Mouse (Mus musculus): ENCODE data around the gene Ptprcap. TPM values are rescaled to one million over a fixed set of nuclear protein-coding genes. Genes with fewer than 3 reads are reported as not detected.

The Ptprcap gene
- polyA plus RNA-seq (2015; fragmentation: Nextera tagmentation; extraction: Ambion mirVana), result 0.59 and 1.1 TPM in 2 replicates

- no peaks in the 10 kb centered on the region for H3K9me3 ChIP-seq
Observed at GRCm38 (mm10) chr19:4153232-4153654, at the start of gene Ptprcap. Ptprcap (plus strand) TSS chr19:4153604.

GRCm38 (mm10) chr19:4103792-4104191, 49.6 kb upstream of the Ptprcap start:
- Histone ChIP-seq H3K9me3 (no peaks in the 10 kb centered on the region), H3K4me1 (peaks cover 32% of the 10 kb centered on the region), H3K27ac (replicated peaks) (no peak overlapping the region), H3K36me3 (no peaks in the 10 kb centered on the region), H3K27me3 (no peaks in the 10 kb centered on the region), H3K9ac (replicated peaks) (no peak overlapping the region), H3K4me3 (no peak overlapping the region), H3K4me2 (replicated peaks) (no peak overlapping the region)
- no peak for ATAC-seq (replicated peaks)
- WGBS, result 95% methylated on average over 3 of the region's 3 CpGs

More at GRCm38 (mm10) chr19:4153232-4153654, at the start of gene Ptprcap:
- Histone ChIP-seq H3K9ac (replicated peaks) (no peak within 1 kb of the TSS), H3K4me2 (replicated peaks) (no peak within 1 kb of the TSS), H3K4me1 (peaks cover 16% of the 10 kb centered on the region), H3K27me3 (no peaks in the 10 kb centered on the region), H3K36me3 (peaks cover 27% of the 10 kb centered on the region), H3K4me3 (no peak within 1 kb of the TSS), H3K27ac (replicated peaks) (no peak within 1 kb of the TSS)
- WGBS, result 80% methylated on average over 11 of the region's 11 CpGs
- ATAC-seq (replicated peaks), result no peak

GRCm38 (mm10) chr19:4104675-4105194, 48.7 kb upstream of the Ptprcap start:
- Histone ChIP-seq H3K4me1 (peaks cover 26% of the 10 kb centered on the region), H3K27me3 (no peaks in the 10 kb centered on the region), H3K27ac (replicated peaks) (no peak overlapping the region), H3K4me2 (replicated peaks) (no peak overlapping the region), H3K9me3 (no peaks in the 10 kb centered on the region), H3K4me3 (no peak overlapping the region), H3K9ac (replicated peaks) (no peak overlapping the region), H3K36me3 (no peaks in the 10 kb centered on the region)
- WGBS, result 93% methylated on average over 16 of the region's 16 CpGs
- ATAC-seq (replicated peaks), result no peak

- ATAC-seq (replicated peaks), result no peak
- Histone ChIP-seq H3K4me2 (replicated peaks) (no peak overlapping the region), H3K9me3 (no peaks in the 10 kb centered on the region), H3K9ac (replicated peaks) (no peak overlapping the region), H3K27me3 (no peaks in the 10 kb centered on the region), H3K4me3 (no peak overlapping the region), H3K27ac (replicated peaks) (no peak overlapping the region), H3K36me3 (0 out of 2 replicates have a peak, but pooled peaks cover 3% of the 10 kb centered on the region), H3K4me1 (peaks cover 6% of the 10 kb centered on the region)
- 93% methylated on average over 14 of the region's 14 CpGs for WGBS
Observed at GRCm38 (mm10) chr19:4106654-4107053, 46.8 kb upstream of the Ptprcap start.

- Histone ChIP-seq H3K9me3 (no peaks in the 10 kb centered on the region), H3K4me3 (no peak overlapping the region), H3K4me2 (replicated peaks) (no peak overlapping the region), H3K27me3 (no peaks in the 10 kb centered on the region), H3K4me1 (0 out of 2 replicates have a peak, but pooled peaks cover 3% of the 10 kb centered on the region), H3K27ac (replicated peaks) (no peak overlapping the region), H3K36me3 (peaks cover 7% of the 10 kb centered on the region), H3K9ac (replicated peaks) (no peak overlapping the region)
- 86% methylated on average over 9 of the region's 9 CpGs for WGBS
- no peak for ATAC-seq (replicated peaks)
Observed at GRCm38 (mm10) chr19:4108535-4108934, 44.9 kb upstream of the Ptprcap start.

- peaks cover 31% of the 10 kb centered on the region for H3K36me3 ChIP-seq
- 0 out of 2 replicates have a peak, but pooled peaks cover 3% of the 10 kb centered on the region for H3K4me1 ChIP-seq
- H3K9ac ChIP-seq (replicated peaks), result no peak overlapping the region
- no peaks in the 10 kb centered on the region for H3K27me3 ChIP-seq
- H3K9me3 ChIP-seq, result no peaks in the 10 kb centered on the region
- no peak overlapping the region for H3K27ac ChIP-seq (replicated peaks)
- 96% methylated on average over 26 of the region's 26 CpGs for WGBS
- H3K4me2 ChIP-seq (replicated peaks), result no peak overlapping the region
- no peak overlapping the region for H3K4me3 ChIP-seq
- ATAC-seq (replicated peaks), result no peak
Observed at GRCm38 (mm10) chr19:4112063-4112960, 41.1 kb upstream of the Ptprcap start.

GRCm38 (mm10) chr19:4113186-4113805, 40.1 kb upstream of the Ptprcap start:
- WGBS, result 78% methylated on average over 13 of the region's 13 CpGs
- H3K4me1 ChIP-seq, result 0 out of 2 replicates have a peak, but pooled peaks cover 3% of the 10 kb centered on the region
- no peak overlapping the region for H3K9ac ChIP-seq (replicated peaks)
- H3K4me2 ChIP-seq (replicated peaks), result no peak overlapping the region
- H3K27ac ChIP-seq (replicated peaks), result no peak overlapping the region
- no peaks in the 10 kb centered on the region for H3K9me3 ChIP-seq
- H3K27me3 ChIP-seq, result no peaks in the 10 kb centered on the region
- H3K4me3 ChIP-seq, result no peak overlapping the region
- H3K36me3 ChIP-seq, result peaks cover 35% of the 10 kb centered on the region
- no peak for ATAC-seq (replicated peaks)

GRCm38 (mm10) chr19:4113806-4114230, 39.6 kb upstream of the Ptprcap start:
- Histone ChIP-seq H3K9me3 (no peaks in the 10 kb centered on the region), H3K4me3 (no peak overlapping the region), H3K4me2 (replicated peaks) (no peak overlapping the region), H3K4me1 (0 out of 2 replicates have a peak, but pooled peaks cover 3% of the 10 kb centered on the region), H3K9ac (replicated peaks) (no peak overlapping the region), H3K27me3 (no peaks in the 10 kb centered on the region), H3K36me3 (peaks cover 35% of the 10 kb centered on the region), H3K27ac (replicated peaks) (no peak overlapping the region)
- WGBS, result 81% methylated on average over 5 of the region's 5 CpGs
- ATAC-seq (replicated peaks), result no peak

- Histone ChIP-seq H3K36me3 (peaks cover 35% of the 10 kb centered on the region), H3K27me3 (no peaks in the 10 kb centered on the region), H3K27ac (replicated peaks) (no peak overlapping the region), H3K9ac (replicated peaks) (no peak overlapping the region), H3K4me2 (replicated peaks) (no peak overlapping the region), H3K4me1 (0 out of 2 replicates have a peak, but pooled peaks cover 3% of the 10 kb centered on the region), H3K9me3 (no peaks in the 10 kb centered on the region), H3K4me3 (no peak overlapping the region)
- WGBS, result 93% methylated on average over 10 of the region's 10 CpGs
- ATAC-seq (replicated peaks), result no peak
Observed at GRCm38 (mm10) chr19:4114551-4114950, 38.9 kb upstream of the Ptprcap start.

- Histone ChIP-seq H3K9me3 (no peaks in the 10 kb centered on the region), H3K27me3 (no peaks in the 10 kb centered on the region), H3K4me2 (replicated peaks) (no peak overlapping the region), H3K4me3 (no peak overlapping the region), H3K4me1 (peaks cover 3% of the 10 kb centered on the region; the same call in 1 of the 2 replicates), H3K36me3 (peaks cover 35% of the 10 kb centered on the region), H3K9ac (replicated peaks) (no peak overlapping the region), H3K27ac (replicated peaks) (no peak overlapping the region)
- whole genome bisulfite sequencing, result 95% methylated on average over 10 of the region's 10 CpGs
- ATAC-seq (replicated peaks), result no peak
Observed at GRCm38 (mm10) chr19:4115144-4115543, 38.3 kb upstream of the Ptprcap start.

- no peak overlapping the region for H3K9ac ChIP-seq (replicated peaks)
- no peaks in the 10 kb centered on the region for H3K9me3 ChIP-seq
- ATAC-seq (replicated peaks), result no peak
- H3K4me2 ChIP-seq (replicated peaks), result no peak overlapping the region
- H3K27ac ChIP-seq (replicated peaks), result no peak overlapping the region
- H3K4me3 ChIP-seq, result no peak overlapping the region
- no peaks in the 10 kb centered on the region for H3K27me3 ChIP-seq
- H3K36me3 ChIP-seq, result peaks cover 35% of the 10 kb centered on the region
- H3K4me1 ChIP-seq, result peaks cover 10% of the 10 kb centered on the region
- WGBS, result 79% methylated on average over 11 of the region's 11 CpGs
Observed at GRCm38 (mm10) chr19:4115816-4116215, 37.6 kb upstream of the Ptprcap start.

GRCm38 (mm10) chr19:4117006-4117405, 36.4 kb upstream of the Ptprcap start:
- Histone ChIP-seq H3K36me3 (peaks cover 29% of the 10 kb centered on the region), H3K4me2 (replicated peaks) (no peak overlapping the region), H3K27ac (replicated peaks) (no peak overlapping the region), H3K9ac (replicated peaks) (no peak overlapping the region), H3K4me1 (peaks cover 15% of the 10 kb centered on the region), H3K4me3 (no peak overlapping the region), H3K27me3 (no peaks in the 10 kb centered on the region), H3K9me3 (no peaks in the 10 kb centered on the region)
- 99% methylated on average over 7 of the region's 7 CpGs for WGBS
- ATAC-seq (replicated peaks), result no peak

All from forebrain, embryonic 15.5 days (tissue).